Mouse (Mus musculus): ENCODE data around the gene Rnf150. TPM values are rescaled to one million over a fixed set of nuclear protein-coding genes. Genes with fewer than 3 reads are reported as not detected.

Rnf150 gene
- polyA plus RNA-seq (2012; rRNA removed): 1.4 and 1.5 TPM in 2 replicates

DNA sequence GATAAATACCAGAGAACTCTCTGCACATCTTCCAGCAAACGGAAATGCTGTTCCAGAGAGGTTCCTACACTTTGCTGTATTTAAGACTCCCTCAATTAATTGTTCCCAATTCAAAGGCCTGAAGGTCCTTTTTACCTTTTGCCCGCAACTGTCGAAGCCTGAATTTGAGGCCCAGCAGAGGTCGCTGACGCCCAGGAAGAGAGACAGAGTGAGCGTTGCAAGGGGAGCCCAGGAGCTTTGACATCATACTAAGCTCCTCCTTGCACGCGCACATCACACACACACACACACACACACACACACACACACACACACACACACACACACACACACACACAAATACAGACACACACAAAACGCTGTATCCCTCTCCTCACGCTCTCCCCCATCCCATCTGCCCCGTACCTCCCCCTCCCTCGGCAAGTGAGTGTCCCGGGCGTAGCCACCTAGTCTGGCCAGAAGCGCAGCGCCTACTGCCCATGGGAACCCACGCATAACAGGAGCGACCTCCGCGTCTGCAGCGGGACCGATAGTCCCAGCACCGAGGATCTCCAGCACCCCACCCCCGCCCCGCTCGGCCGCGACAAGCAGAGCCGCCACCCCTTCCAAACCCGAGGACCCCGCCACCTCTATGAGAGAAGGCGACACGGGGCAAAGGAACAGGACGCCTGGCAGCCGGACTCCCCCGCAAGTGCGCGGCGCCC lies at the start of gene Rnf150:
Gene Rnf150 (plus strand): TSS at position 316 of the 704 bp plus-strand sequence.
- under 1% methylated on average over 39 of the region's 39 CpGs for WGBS
- DNase-seq: peak; percentile 64
- H3K4me3 ChIP-seq (ENCODE audit: control insufficient read depth, insufficient read depth, low read length): peak within 1 kb of the TSS; percentile 29
- no peaks in the 10 kb centered on the region for H3K36me3 ChIP-seq (ENCODE audit: control insufficient read depth, insufficient read depth, low read length)
- TF ChIP-seq CTCF (IDR thresholded peaks at IDR 0.05; ENCODE audit: borderline replicate concordance, control insufficient read depth, extremely low read depth, insufficient read depth, low read length, poor library complexity) (no peak), POLR2A (IDR thresholded peaks at IDR 0.05; ENCODE audit: control insufficient read depth, extremely low read depth, insufficient read depth, low read length, poor library complexity) (no peak)
- H3K4me1 ChIP-seq (replicated peaks; ENCODE audit: control insufficient read depth, insufficient read depth, low read length): peaks cover 6% of the 10 kb centered on the region
- no peaks in the 10 kb centered on the region; the same call in 1 of the 2 replicates for H3K27me3 ChIP-seq (ENCODE audit: control insufficient read depth, insufficient read depth, low read length)
- H3K27ac ChIP-seq (ENCODE audit: control insufficient read depth, insufficient read depth, low read length): no peak within 1 kb of the TSS

DNA sequence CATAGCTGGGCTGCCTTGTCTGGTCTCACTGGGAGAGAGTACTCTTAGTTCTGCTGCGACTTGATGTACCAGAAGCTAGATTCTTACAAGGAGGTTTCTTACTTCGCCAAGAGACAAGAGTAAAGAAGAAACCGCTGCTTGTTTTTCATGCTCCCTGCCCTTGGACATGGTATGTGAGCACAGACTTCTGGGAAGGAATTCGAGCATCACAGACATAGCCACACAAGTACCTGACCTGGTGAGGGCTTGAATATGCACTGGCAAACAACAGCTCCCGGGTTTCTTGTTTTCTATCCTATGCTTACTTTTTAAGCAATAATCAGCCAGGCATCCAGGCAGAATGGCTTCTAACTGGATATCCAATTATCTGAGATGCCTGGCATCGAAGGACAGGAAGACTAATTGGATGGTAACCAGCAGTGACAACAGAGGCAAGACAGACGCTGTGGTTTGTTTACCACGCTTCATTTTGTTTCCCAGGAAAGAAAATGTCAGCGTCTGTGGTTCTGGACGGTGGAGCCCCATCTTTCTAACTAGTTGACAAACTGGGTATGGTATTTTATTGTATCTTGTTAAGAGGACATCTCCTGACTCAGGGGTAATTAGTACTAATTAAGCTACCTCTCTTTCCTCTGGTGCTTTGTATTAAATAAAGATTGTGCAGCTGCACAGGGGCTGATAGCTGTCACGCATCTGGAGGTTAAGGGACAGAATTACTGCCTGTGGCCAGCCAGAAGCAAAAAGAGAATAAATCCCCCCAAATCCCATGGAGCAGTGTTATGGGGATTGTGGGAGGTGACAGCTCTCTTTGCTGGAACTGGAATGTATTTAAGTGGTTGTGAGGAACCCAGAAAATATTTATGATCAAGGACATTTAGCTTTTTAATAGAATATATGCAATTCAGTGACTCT lies 36.8 kb upstream of the Rnf150 start:
- Histone ChIP-seq H3K4me3 (ENCODE audit: control insufficient read depth, insufficient read depth, low read length) (no peak overlapping the region), H3K27me3 (ENCODE audit: control insufficient read depth, insufficient read depth, low read length) (no peaks in the 10 kb centered on the region), H3K27ac (ENCODE audit: control insufficient read depth, insufficient read depth, low read length) (no peak overlapping the region), H3K36me3 (ENCODE audit: control insufficient read depth, insufficient read depth, low read length) (no peaks in the 10 kb centered on the region), H3K4me1 (replicated peaks; ENCODE audit: control insufficient read depth, insufficient read depth, low read length) (no peaks in the 10 kb centered on the region)
- 79% methylated on average over 11 of the region's 11 CpGs for WGBS
- no peak for DNase-seq
- TF ChIP-seq CTCF (IDR thresholded peaks at IDR 0.05; ENCODE audit: borderline replicate concordance, control insufficient read depth, extremely low read depth, insufficient read depth, low read length, poor library complexity) (no peak), POLR2A (IDR thresholded peaks at IDR 0.05; ENCODE audit: control insufficient read depth, extremely low read depth, insufficient read depth, low read length, poor library complexity) (no peak)

DNA sequence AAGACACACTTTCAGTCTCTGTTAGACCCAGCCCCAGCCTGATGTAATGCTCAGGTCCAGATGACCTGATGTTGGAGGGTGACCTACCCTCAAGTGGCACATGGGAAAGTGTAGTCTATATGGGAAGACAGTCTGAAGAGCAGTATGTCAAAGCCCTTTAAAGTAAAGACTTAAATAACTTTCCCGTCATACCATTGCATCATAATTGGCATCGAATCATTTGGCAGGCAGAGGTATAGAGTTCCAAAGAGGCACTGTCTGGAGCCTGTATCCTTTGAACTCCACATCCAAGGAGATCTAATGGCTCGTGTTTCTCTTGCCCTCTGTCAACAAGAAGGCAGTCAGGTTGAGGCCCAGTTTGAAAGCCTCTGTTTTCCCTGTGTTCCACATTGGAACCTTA lies 22.7 kb upstream of the Rnf150 start:
- H3K4me1 ChIP-seq (replicated peaks; ENCODE audit: control insufficient read depth, insufficient read depth, low read length): no peaks in the 10 kb centered on the region
- no peaks in the 10 kb centered on the region for H3K27me3 ChIP-seq (ENCODE audit: control insufficient read depth, insufficient read depth, low read length)
- H3K36me3 ChIP-seq (ENCODE audit: control insufficient read depth, insufficient read depth, low read length): no peaks in the 10 kb centered on the region
- H3K27ac ChIP-seq (ENCODE audit: control insufficient read depth, insufficient read depth, low read length): no peak overlapping the region
- WGBS: 90% methylated on average over 3 of the region's 3 CpGs
- DNase-seq: no peak
- TF ChIP-seq POLR2A (IDR thresholded peaks at IDR 0.05; ENCODE audit: control insufficient read depth, extremely low read depth, insufficient read depth, low read length, poor library complexity) (no peak), CTCF (IDR thresholded peaks at IDR 0.05; ENCODE audit: borderline replicate concordance, control insufficient read depth, extremely low read depth, insufficient read depth, low read length, poor library complexity) (no peak)
- H3K4me3 ChIP-seq (ENCODE audit: control insufficient read depth, insufficient read depth, low read length): no peak overlapping the region

DNA sequence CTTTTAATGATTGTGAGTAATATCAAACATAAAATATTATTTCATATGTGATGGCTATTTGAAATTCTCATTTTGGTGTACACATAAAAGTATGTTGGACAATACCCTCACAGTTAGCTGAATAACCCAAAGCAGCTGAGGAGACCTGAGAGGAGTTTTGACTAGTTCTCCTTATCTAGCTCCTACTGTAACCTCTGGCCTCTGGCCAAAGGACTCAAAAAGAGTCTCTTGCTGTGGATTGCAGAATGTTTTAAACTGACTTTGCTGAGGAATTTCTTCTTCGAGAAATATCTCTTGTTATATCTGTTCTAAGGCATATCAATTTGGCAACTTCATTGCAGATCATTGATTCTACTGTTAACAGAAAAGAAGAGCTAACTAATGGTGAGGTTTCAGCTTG lies 22.2 kb upstream of the Rnf150 start:
- Histone ChIP-seq H3K4me3 (ENCODE audit: control insufficient read depth, insufficient read depth, low read length) (no peak overlapping the region), H3K4me1 (replicated peaks; ENCODE audit: control insufficient read depth, insufficient read depth, low read length) (no peaks in the 10 kb centered on the region), H3K36me3 (ENCODE audit: control insufficient read depth, insufficient read depth, low read length) (no peaks in the 10 kb centered on the region), H3K27me3 (ENCODE audit: control insufficient read depth, insufficient read depth, low read length) (no peaks in the 10 kb centered on the region), H3K27ac (ENCODE audit: control insufficient read depth, insufficient read depth, low read length) (no peak overlapping the region)
- 25% methylated on average over 1 of the region's 1 CpGs for WGBS
- DNase-seq: no peak
- TF ChIP-seq POLR2A (IDR thresholded peaks at IDR 0.05; ENCODE audit: control insufficient read depth, extremely low read depth, insufficient read depth, low read length, poor library complexity) (no peak), CTCF (IDR thresholded peaks at IDR 0.05; ENCODE audit: borderline replicate concordance, control insufficient read depth, extremely low read depth, insufficient read depth, low read length, poor library complexity) (no peak)

DNA sequence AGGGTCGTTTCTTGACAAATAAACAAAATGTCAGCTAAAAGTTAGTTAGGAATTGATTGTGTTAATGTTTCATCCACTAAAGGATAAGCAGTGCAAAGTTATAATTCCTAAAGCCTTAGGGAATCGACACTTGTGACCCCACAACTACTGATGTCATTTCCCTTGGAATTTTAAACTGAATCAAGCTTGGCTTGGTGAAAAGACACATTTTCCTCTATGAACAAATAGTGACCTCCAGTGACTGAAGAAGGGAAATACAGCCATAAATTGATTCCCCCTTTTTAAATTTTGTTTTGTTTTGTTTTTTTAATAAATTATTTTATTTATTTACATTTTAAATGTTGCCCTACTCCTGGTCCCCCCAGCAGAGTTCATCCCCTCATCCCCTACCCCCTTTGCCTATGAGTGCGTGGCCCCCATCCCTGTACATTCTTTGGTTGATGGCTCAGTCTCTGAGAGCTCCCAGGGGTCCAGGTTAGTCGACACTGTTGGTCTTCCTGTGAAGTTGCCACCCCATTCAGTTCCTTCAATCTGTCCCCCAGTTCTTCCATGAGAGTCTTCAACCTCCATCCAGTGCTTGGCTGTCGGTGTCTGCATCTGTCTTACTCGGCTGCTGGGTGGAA lies 21.5 kb upstream of the Rnf150 start:
- Histone ChIP-seq H3K4me1 (replicated peaks; ENCODE audit: control insufficient read depth, insufficient read depth, low read length) (no peaks in the 10 kb centered on the region), H3K27ac (ENCODE audit: control insufficient read depth, insufficient read depth, low read length) (no peak overlapping the region), H3K36me3 (ENCODE audit: control insufficient read depth, insufficient read depth, low read length) (no peaks in the 10 kb centered on the region), H3K27me3 (ENCODE audit: control insufficient read depth, insufficient read depth, low read length) (no peaks in the 10 kb centered on the region), H3K4me3 (ENCODE audit: control insufficient read depth, insufficient read depth, low read length) (no peak overlapping the region)
- TF ChIP-seq POLR2A (IDR thresholded peaks at IDR 0.05; ENCODE audit: control insufficient read depth, extremely low read depth, insufficient read depth, low read length, poor library complexity) (no peak), CTCF (IDR thresholded peaks at IDR 0.05; ENCODE audit: borderline replicate concordance, control insufficient read depth, extremely low read depth, insufficient read depth, low read length, poor library complexity) (no peak)
- DNase-seq: no peak
- 62% methylated on average over 6 of the region's 6 CpGs for WGBS

DNA sequence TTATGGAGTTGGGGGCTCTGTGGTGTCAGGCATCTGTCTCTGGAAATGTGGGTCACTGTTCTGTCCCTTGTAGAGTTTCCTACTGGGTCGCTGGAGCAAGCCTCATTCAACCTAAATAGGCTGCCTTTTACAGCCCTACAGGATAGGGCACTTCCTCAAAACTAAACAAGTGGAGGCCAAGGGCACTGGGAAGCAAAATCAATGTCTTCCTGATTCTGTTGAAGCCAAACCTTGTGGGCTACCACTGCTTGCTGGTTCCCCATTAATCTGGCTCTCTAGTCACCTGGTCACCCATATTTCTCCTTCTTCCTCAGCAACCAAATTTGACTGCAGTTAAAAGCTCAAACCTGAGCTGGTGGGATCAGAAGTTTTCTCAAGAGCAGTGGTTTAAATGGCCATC lies 19.5 kb upstream of the Rnf150 start:
- no peaks in the 10 kb centered on the region for H3K27me3 ChIP-seq (ENCODE audit: control insufficient read depth, insufficient read depth, low read length)
- no peaks in the 10 kb centered on the region for H3K36me3 ChIP-seq (ENCODE audit: control insufficient read depth, insufficient read depth, low read length)
- H3K27ac ChIP-seq (ENCODE audit: control insufficient read depth, insufficient read depth, low read length): no peak overlapping the region
- no peak overlapping the region for H3K4me3 ChIP-seq (ENCODE audit: control insufficient read depth, insufficient read depth, low read length)
- WGBS: 6% methylated on average over 1 of the region's 1 CpGs
- no peak for TF ChIP-seq CTCF (IDR thresholded peaks at IDR 0.05; ENCODE audit: borderline replicate concordance, control insufficient read depth, extremely low read depth, insufficient read depth, low read length, poor library complexity)
- TF ChIP-seq POLR2A (IDR thresholded peaks at IDR 0.05; ENCODE audit: control insufficient read depth, extremely low read depth, insufficient read depth, low read length, poor library complexity): no peak
- no peak for DNase-seq
- H3K4me1 ChIP-seq (replicated peaks; ENCODE audit: control insufficient read depth, insufficient read depth, low read length): no peaks in the 10 kb centered on the region
